Mouse (Mus musculus) heart, embryonic 10.5 days (tissue): ENCODE measurements at regions not wholly inside any gene's neighbourhood (a gene's known extent, or its start where the extent isn't known, plus 50 kb on each side); places are given as distances from the start of the nearest gene placed in this dataset.

Source experiments
- DNase-seq: peaks from one replicate; pipeline ENCODE4 v3.0.0-alpha.2; 2017; ENCODE audit warnings: low spot score
- H3K27ac ChIP-seq: fragments of 300-500 bp; sonication (generic); 2 replicates; pipeline ENCODE4 v1.5.1; 2016; ENCODE audit warnings: mild to moderate bottlenecking
- H3K27me3 ChIP-seq: fragments of 300-500 bp; sonication (generic); 2 replicates; pipeline ENCODE4 v1.6.1; 2016; ENCODE audit warnings: mild to moderate bottlenecking; ENCODE audit not compliant: poor library complexity, insufficient read depth, severe bottlenecking
- H3K36me3 ChIP-seq: fragments of 300-500 bp; sonication (generic); 2 replicates; pipeline ENCODE4 v1.6.1; 2016; ENCODE audit warnings: mild to moderate bottlenecking, moderate library complexity
- H3K4me1 ChIP-seq: fragments of 300-500 bp; sonication (generic); 2 replicates; pipeline ENCODE4 v1.6.1; 2016; ENCODE audit warnings: mild to moderate bottlenecking
- H3K4me3 ChIP-seq: fragments of 300-500 bp; sonication (generic); 2 replicates; pipeline ENCODE4 v1.5.1; 2016; ENCODE audit warnings: mild to moderate bottlenecking, moderate library complexity
- H3K9me3 ChIP-seq: fragments of 300-500 bp; sonication (generic); 2 replicates; pipeline ENCODE4 v1.6.1; 2016; ENCODE audit warnings: mild to moderate bottlenecking, moderate library complexity
- WGBS: fragments of 180-500 bp; shearing (Covaris S2); methylation state at CpG from one replicate; pipeline ENCODE4 v1.1.7; 2016; 5-methylcytosine and 5-hydroxymethylcytosine counted together

DNA sequence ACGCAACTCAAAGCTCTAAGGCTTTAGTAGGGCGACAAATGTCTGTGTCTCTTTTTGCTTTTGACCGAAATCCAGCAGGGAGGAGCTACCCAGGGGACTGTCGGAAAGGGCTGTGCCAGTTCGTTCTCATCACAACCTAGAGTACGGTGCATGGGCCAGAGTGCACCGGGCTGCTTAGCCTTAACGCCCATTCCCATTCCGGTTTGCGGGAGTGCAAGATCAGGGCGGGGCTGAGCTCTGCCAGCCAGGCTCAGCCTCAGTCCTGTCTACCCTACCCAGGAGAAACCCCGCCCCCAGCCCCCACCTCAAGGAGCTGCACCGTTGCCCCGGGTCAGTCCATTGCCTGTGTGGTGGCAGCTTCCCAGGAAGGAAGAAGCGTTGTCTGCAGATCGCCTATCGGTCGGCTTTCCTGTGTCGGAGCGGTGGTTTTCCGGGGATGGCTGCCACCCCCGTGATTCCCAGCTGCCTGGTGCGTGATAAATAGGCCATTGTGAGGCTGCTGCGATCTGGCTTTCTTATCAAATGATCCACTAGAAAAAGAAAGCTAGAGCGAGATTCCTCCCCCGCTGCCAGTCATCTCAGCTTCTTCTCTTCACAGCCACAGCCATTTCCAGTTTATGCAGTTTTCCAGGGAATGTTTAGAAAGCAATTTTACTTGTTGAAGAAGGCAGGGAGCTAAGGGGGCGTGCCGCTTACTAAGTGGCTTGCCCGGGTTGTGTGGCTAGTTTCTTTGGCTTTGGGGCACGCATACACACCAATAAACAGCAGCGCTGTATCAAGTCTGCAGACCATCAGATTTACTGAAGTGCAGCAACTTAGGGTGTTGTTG, 187.4 kb upstream of the Ankrd55 start:
- WGBS = 4% methylated on average over 31 of the region's 31 CpGs
- peaks cover 28% of the 10 kb centered on the region for H3K4me1 ChIP-seq
- no peaks in the 10 kb centered on the region for H3K36me3 ChIP-seq
- H3K4me3 ChIP-seq = peak overlapping the region; percentile 64
- peak; percentile 85 for DNase-seq
- peak overlapping the region; percentile 78 for H3K27ac ChIP-seq
- no peaks in the 10 kb centered on the region for H3K27me3 ChIP-seq
- H3K9me3 ChIP-seq = no peaks in the 10 kb centered on the region

DNA sequence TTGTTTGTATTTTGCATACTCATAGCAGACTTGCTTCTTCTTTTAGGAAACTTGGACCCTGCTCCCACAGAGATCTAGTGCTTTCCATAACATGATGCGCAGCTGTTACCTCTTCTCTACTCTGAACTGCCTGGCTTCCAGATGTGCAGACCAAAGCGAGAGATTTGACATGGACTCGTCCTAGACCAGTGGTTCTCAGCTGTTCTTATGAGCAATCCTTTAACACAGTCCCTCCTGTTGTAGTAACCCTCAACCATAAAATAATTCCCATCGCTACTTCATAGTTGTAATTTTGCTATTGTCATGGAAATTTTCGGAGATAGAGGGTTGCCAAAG, 186.9 kb upstream of the Ankrd55 start:
- Histone ChIP-seq H3K4me1 (peaks cover 28% of the 10 kb centered on the region), H3K4me3 (peak overlapping the region; percentile 64), H3K9me3 (no peaks in the 10 kb centered on the region), H3K36me3 (no peaks in the 10 kb centered on the region), H3K27ac (peak overlapping the region; percentile 78; the same call in 1 of the 2 replicates), H3K27me3 (no peaks in the 10 kb centered on the region)
- no peak for DNase-seq
- WGBS = 63% methylated on average over 5 of the region's 5 CpGs

DNA sequence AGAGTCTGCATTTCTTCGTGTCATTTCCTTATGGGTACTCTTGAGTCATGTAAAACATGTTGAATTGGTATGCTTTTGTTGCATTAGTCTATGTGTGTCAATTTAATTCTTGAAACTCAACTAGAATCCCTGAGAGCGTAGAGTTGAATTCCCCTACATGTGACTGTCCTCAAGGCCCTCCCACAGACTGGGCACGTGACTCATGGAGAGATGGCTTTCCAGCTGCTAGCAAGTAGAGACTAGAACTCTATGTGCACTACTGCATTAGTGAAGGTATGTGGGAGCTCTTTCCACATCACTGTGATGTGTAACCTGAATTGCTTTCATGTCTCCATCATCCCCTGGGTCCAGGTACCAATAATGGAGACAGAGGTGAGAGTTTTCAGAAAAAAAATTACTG, 182.3 kb upstream of the Ankrd55 start:
- Histone ChIP-seq H3K27ac (no peak overlapping the region), H3K9me3 (no peaks in the 10 kb centered on the region), H3K4me3 (no peak overlapping the region), H3K4me1 (peaks cover 16% of the 10 kb centered on the region; the same call in 1 of the 2 replicates), H3K36me3 (no peaks in the 10 kb centered on the region), H3K27me3 (no peaks in the 10 kb centered on the region; the same call in 1 of the 2 replicates)
- WGBS = 76% methylated on average over 3 of the region's 3 CpGs
- no peak for DNase-seq

GRCm38 (mm10) chr13:112114741-112115201, 173.5 kb upstream of the Ankrd55 start:
- Histone ChIP-seq H3K36me3 (no peaks in the 10 kb centered on the region), H3K9me3 (no peaks in the 10 kb centered on the region), H3K27ac (no peak overlapping the region), H3K4me1 (peaks cover 12% of the 10 kb centered on the region), H3K27me3 (no peaks in the 10 kb centered on the region; the same call in 1 of the 2 replicates), H3K4me3 (no peak overlapping the region)
- WGBS = 78% methylated on average over 7 of the region's 7 CpGs
- DNase-seq = no peak

DNA sequence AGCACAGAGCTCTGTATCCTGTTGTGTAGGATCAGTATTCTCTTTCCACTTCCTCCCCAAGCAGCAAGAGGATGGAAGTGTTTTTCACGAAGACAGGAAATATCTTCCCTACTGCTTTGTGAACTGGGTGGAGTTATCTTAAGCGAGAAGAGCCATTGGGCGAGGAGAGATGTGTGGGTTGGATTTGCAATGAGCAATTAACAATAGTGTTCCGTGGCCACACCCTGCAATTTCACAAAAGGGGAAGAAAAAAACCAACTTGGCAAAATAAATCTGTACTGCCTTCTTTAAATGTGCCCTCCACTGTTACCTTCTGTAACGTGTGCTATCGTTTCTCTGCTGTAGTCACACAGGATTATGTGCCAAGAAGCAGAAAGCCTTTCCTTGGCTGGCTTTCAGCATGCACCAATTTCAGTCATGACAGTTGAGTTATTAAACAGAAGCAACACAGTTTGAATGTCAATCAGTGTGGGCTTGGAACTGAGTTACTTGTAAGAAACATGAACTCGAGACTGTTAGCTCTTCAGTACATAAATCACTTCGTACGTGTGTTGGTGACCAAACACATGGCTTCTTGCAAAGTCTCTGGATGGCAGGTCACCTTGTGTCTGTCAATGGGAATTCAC, 172.0 kb upstream of the Ankrd55 start:
- WGBS = 76% methylated on average over 9 of the region's 9 CpGs
- H3K27ac ChIP-seq = no peak overlapping the region
- H3K4me3 ChIP-seq = no peak overlapping the region
- no peaks in the 10 kb centered on the region for H3K36me3 ChIP-seq
- H3K27me3 ChIP-seq = no peaks in the 10 kb centered on the region
- no peaks in the 10 kb centered on the region for H3K9me3 ChIP-seq
- no peak for DNase-seq
- peaks cover 27% of the 10 kb centered on the region for H3K4me1 ChIP-seq

GRCm38 (mm10) chr13:112118564-112118963, 169.7 kb upstream of the Ankrd55 start:
- Histone ChIP-seq H3K27me3 (no peaks in the 10 kb centered on the region), H3K4me1 (peaks cover 34% of the 10 kb centered on the region), H3K27ac (no peak overlapping the region), H3K36me3 (no peaks in the 10 kb centered on the region), H3K4me3 (no peak overlapping the region), H3K9me3 (no peaks in the 10 kb centered on the region)
- WGBS = 93% methylated on average over 3 of the region's 3 CpGs
- no peak for DNase-seq

DNA sequence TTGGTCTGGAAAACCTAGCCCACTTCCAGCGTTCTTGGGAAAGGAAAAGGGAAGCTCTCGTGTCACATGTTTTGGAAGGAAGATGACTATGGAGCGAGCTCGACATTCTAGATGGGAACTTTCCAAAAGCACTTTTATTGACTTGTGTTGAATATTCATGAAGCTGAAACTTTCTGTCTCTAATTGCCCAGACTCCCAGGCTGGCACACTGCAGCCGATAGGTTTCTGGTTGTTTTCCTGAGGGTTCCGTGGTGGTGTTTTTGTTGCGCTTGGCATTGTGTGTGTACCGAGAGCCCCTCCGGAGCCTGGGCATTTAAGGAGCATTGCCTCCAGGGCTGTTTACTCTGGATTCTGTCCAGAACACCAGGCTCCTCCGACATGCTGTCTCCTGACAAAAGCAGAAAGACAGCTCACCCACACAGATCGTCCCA, 168.6 kb upstream of the Ankrd55 start:
- Histone ChIP-seq H3K4me1 (peaks cover 33% of the 10 kb centered on the region), H3K27me3 (no peaks in the 10 kb centered on the region), H3K36me3 (no peaks in the 10 kb centered on the region), H3K4me3 (no peak overlapping the region), H3K9me3 (no peaks in the 10 kb centered on the region), H3K27ac (peak overlapping the region; percentile 66; the same call in 1 of the 2 replicates)
- 48% methylated on average over 11 of the region's 11 CpGs for WGBS
- DNase-seq = no peak

- WGBS = 62% methylated on average over 4 of the region's 4 CpGs
- DNase-seq = no peak
- Histone ChIP-seq H3K27ac (peak overlapping the region; percentile 66; the same call in 1 of the 2 replicates), H3K9me3 (no peaks in the 10 kb centered on the region), H3K27me3 (no peaks in the 10 kb centered on the region), H3K4me1 (peaks cover 30% of the 10 kb centered on the region), H3K4me3 (no peak overlapping the region), H3K36me3 (no peaks in the 10 kb centered on the region)
These were observed 167.9 kb upstream of the Ankrd55 start for GRCm38 (mm10) chr13:112120346-112120745.

- no peak overlapping the region for H3K27ac ChIP-seq
- no peaks in the 10 kb centered on the region for H3K9me3 ChIP-seq
- no peaks in the 10 kb centered on the region for H3K36me3 ChIP-seq
- WGBS = 80% methylated on average over 9 of the region's 9 CpGs
- DNase-seq = no peak
- peaks cover 30% of the 10 kb centered on the region for H3K4me1 ChIP-seq
- no peaks in the 10 kb centered on the region for H3K27me3 ChIP-seq
- no peak overlapping the region for H3K4me3 ChIP-seq
These were observed 167.1 kb upstream of the Ankrd55 start for GRCm38 (mm10) chr13:112121110-112121509.

GRCm38 (mm10) chr13:112122842-112123373, 165.3 kb upstream of the Ankrd55 start:
- Histone ChIP-seq H3K27me3 (no peaks in the 10 kb centered on the region), H3K4me3 (no peak overlapping the region), H3K4me1 (peaks cover 26% of the 10 kb centered on the region), H3K36me3 (no peaks in the 10 kb centered on the region), H3K9me3 (no peaks in the 10 kb centered on the region), H3K27ac (no peak overlapping the region)
- DNase-seq = no peak
- WGBS = 67% methylated on average over 9 of the region's 9 CpGs

- no peaks in the 10 kb centered on the region for H3K36me3 ChIP-seq
- WGBS = 85% methylated on average over 14 of the region's 14 CpGs
- peaks cover 10% of the 10 kb centered on the region; the same call in 1 of the 2 replicates for H3K4me1 ChIP-seq
- H3K4me3 ChIP-seq = no peak overlapping the region
- DNase-seq = no peak
- H3K9me3 ChIP-seq = no peaks in the 10 kb centered on the region
- H3K27ac ChIP-seq = no peak overlapping the region
- H3K27me3 ChIP-seq = no peaks in the 10 kb centered on the region
These were observed 162.3 kb upstream of the Ankrd55 start for GRCm38 (mm10) chr13:112125769-112126469.

DNA sequence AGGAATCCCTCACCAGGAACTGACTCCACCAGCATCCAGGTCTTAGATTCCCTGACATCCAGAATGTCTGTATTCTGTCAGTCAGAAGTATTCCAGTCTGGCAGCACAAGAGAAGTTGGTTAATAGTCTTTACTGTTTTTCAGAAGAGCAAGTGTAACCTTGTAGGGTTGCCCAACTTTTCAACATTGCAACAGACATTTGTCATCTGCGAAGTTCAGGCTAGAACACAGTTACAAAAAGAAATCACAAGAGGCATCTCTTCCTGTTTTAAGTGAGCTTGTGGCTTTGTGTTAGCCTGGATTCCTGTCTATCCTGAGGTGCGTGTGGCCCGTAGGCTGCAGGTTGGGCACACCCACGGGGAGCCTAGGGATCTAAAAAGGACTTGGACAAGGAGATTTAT, 158.0 kb upstream of the Ankrd55 start:
- H3K4me1 ChIP-seq = no peaks in the 10 kb centered on the region
- DNase-seq = no peak
- H3K27me3 ChIP-seq = peaks cover 5% of the 10 kb centered on the region; the same call in 1 of the 2 replicates
- H3K27ac ChIP-seq = no peak overlapping the region
- H3K36me3 ChIP-seq = no peaks in the 10 kb centered on the region
- WGBS = 74% methylated on average over 4 of the region's 4 CpGs
- no peak overlapping the region for H3K4me3 ChIP-seq
- H3K9me3 ChIP-seq = no peaks in the 10 kb centered on the region
